Mouse (Mus musculus) spleen, postnatal 36 days (tissue): ENCODE data around the gene Esyt1.

Source experiments
- DNase-seq, 2 experiments: peaks; one replicate each; pipeline ENCODE4 v3.0.0; 2022; ENCODE audit warnings: low spot score in 2 of 2, mixed read lengths in 1 of 2

Esyt1 gene

GRCm38 (mm10) chr10:128488776-128489175 lies 36.9 kb downstream of the Esyt1 start:
- no peak for DNase-seq

GRCm38 (mm10) chr10:128487861-128488712 lies 37.6 kb downstream of the Esyt1 start:
- DNase-seq = no peak

- no peak for DNase-seq
These were observed 39.3 kb downstream of the Esyt1 start for GRCm38 (mm10) chr10:128486370-128486769.

- no peak for DNase-seq
These were observed 51.3 kb downstream of the Esyt1 start for GRCm38 (mm10) chr10:128474366-128474765.

- no peak for DNase-seq
These were observed 65.4 kb downstream of the Esyt1 start for GRCm38 (mm10) chr10:128460270-128460630.
